Mouse (Mus musculus) G1E (cell line): Measurements from ENCODE around the gene Gspt2. TPM values are rescaled to one million over a fixed set of nuclear protein-coding genes. Genes with fewer than 3 reads are reported as not detected.

Experiments
- ATAC-seq: 2 replicates; pipeline ENCODE4 v1.8.0; 2016; ENCODE audit warnings: mild to moderate bottlenecking; ENCODE audit not compliant: insufficient number of reproducible peaks, poor library complexity, low FRiP score, severe bottlenecking; ENCODE audit errors: extremely low read depth
- DNase-seq: peaks from one replicate; pipeline ENCODE4 v3.0.0; 2012; ENCODE audit warnings: low spot score
- H3K27me3 ChIP-seq: 2 replicates; pipeline ENCODE4 v1.6.1; 2012; ENCODE audit warnings: mild to moderate bottlenecking, low read length, inconsistent platforms; ENCODE audit not compliant: insufficient read depth
- H3K36me3 ChIP-seq: replicated peaks from 2 replicates; pipeline ENCODE3; 2012; ENCODE audit warnings: mild to moderate bottlenecking, inconsistent platforms
- H3K4me1 ChIP-seq: 2 replicates; pipeline ENCODE4 v1.6.1; 2012; ENCODE audit warnings: low read depth, low read length, inconsistent platforms, mixed read lengths; ENCODE audit not compliant: insufficient read depth
- H3K4me3 ChIP-seq: 2 replicates; pipeline ENCODE4 v1.5.1; 2012; ENCODE audit warnings: low read depth, mild to moderate bottlenecking, inconsistent platforms, low read length, moderate library complexity, mixed read lengths
- H3K9me3 ChIP-seq: replicated peaks from 2 replicates; pipeline ENCODE4 v1.6.1; 2012; ENCODE audit warnings: inconsistent platforms
- CTCF ChIP-seq: IDR thresholded peaks from 2 replicates; pipeline ENCODE4 v1.5.1; 2012; ENCODE audit warnings: low read depth, low read length, inconsistent platforms, mixed read lengths
- GATA1 ChIP-seq: IDR thresholded peaks from 2 replicates; pipeline ENCODE4 v1.6.1; 2012; ENCODE audit warnings: borderline replicate concordance, low read length, inconsistent platforms, mixed read lengths
- GATA2 ChIP-seq: IDR thresholded peaks from 2 replicates; pipeline ENCODE4 v1.6.1; 2012; ENCODE audit warnings: low read depth, low read length, inconsistent platforms, borderline replicate concordance
- POLR2AphosphoS5 ChIP-seq: IDR thresholded peaks from 2 replicates; pipeline ENCODE4 v1.6.1; 2012; ENCODE audit warnings: low read depth, low read length, inconsistent platforms; ENCODE audit not compliant: insufficient replicate concordance
- TAL1 ChIP-seq: conservative IDR thresholded peaks from 2 replicates; pipeline ENCODE4 v1.6.1; 2012; ENCODE audit warnings: low read depth, low read length, inconsistent platforms, mixed read lengths
- polyA plus RNA-seq: library from polyadenylated mRNA; stranded (reverse); fragments of >175 nt; gene quantifications from 2 replicates; pipeline ENCODE4 v1.2.3, GENCODE M21; 2012
- total RNA-seq, 2 experiments: library from RNA; stranded (forward) in 1 of 2; stranded (reverse) in 1 of 2; fragments of 200-1000 nt in 1 of 2; fragments of >200 nt in 1 of 2; fragmentation: Nextera tagmentation in 1 of 2; gene quantifications; 2 replicates each; pipeline ENCODE4 v1.2.3; 2014 to 2017

Gspt2 gene
- not detected in 2 replicates for total RNA-seq (2014; fragmentation: Nextera tagmentation)
- total RNA-seq (2017), result not detected in 2 replicates
- not detected in 2 replicates for polyA plus RNA-seq

- TF ChIP-seq CTCF (no peak), POLR2AphosphoS5 (no peak), GATA2 (no peak), TAL1 (no peak), GATA1 (no peak)
- ATAC-seq, result no peak
- Histone ChIP-seq H3K4me3 (no peak within 1 kb of the TSS), H3K27me3 (no peaks in the 10 kb centered on the region; the same call in 1 of the 2 replicates), H3K9me3 (no peaks in the 10 kb centered on the region), H3K4me1 (no peaks in the 10 kb centered on the region), H3K36me3 (no peaks in the 10 kb centered on the region)
- no peak for DNase-seq
Observed at GRCm38 (mm10) chrX:94635961-94636563, at the start of gene Gspt2. Gspt2 (plus strand) TSS chrX:94636069.

DNA sequence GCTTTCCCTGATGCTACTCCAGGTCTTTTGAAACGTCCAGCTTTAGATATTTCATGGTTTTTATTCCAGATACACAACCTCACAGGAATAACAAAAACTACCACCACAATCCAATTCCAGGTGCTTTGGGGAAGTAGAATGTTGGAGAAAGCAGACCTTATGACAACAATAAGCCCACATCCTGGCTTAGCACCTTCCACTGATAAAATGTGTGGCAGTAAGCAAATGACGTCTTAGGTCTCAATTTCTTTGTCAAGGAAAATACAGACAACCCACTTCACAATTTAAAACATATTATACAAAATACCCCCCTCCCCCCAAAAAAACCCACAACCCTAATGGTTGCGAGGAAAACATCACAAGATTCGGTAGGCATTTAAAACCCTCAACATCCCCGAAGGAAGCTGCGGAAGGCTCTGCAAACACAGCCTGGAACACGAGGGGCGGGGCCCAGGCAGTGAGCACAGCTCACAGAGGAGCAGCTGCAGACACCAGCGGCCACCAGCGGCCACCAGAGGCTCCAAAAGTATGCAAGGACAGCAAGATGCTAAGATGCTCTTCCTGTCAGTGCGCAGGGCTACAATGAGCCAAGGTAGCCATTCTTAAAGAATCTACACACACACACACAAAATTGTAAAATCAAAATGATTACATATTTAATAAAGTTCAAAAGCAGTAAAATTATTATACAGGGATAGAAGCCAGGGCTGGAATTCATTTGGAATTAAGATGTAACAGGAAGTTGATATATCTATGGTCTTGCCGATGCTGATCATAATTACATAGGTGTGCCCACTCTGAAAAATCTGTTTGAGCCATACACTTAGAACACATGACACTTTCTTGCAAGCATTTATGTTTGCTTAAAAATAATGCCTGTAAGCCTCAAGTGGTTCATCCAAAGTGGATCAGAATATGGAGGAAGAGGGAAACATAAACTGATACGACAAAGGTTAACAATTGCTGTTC is 10.8 kb upstream of the Gspt2 start:
- ATAC-seq (no peak), DNase-seq (no peak)
- Histone ChIP-seq H3K4me1 (no peaks in the 10 kb centered on the region), H3K27me3 (no peaks in the 10 kb centered on the region), H3K9me3 (no peaks in the 10 kb centered on the region), H3K36me3 (no peaks in the 10 kb centered on the region), H3K4me3 (no peak overlapping the region)
- TF ChIP-seq POLR2AphosphoS5, result no peak

GRCm38 (mm10) chrX:94636911-94637310 is 1.0 kb downstream of the Gspt2 start:
- Histone ChIP-seq H3K9me3 (no peaks in the 10 kb centered on the region), H3K36me3 (no peaks in the 10 kb centered on the region), H3K4me3 (no peak overlapping the region), H3K4me1 (no peaks in the 10 kb centered on the region), H3K27me3 (no peaks in the 10 kb centered on the region; the same call in 1 of the 2 replicates)
- DNase-seq (no peak), ATAC-seq (no peak)
- no peak for TF ChIP-seq CTCF
- no peak for TF ChIP-seq GATA2
- no peak for TF ChIP-seq TAL1
- TF ChIP-seq POLR2AphosphoS5, result no peak
- no peak for TF ChIP-seq GATA1

GRCm38 (mm10) chrX:94648541-94648940 is 12.7 kb downstream of the Gspt2 start:
- H3K36me3 ChIP-seq, result no peaks in the 10 kb centered on the region
- H3K9me3 ChIP-seq, result no peaks in the 10 kb centered on the region
- ATAC-seq (no peak), DNase-seq (no peak)
- no peak overlapping the region for H3K4me3 ChIP-seq
- H3K27me3 ChIP-seq, result no peaks in the 10 kb centered on the region
- no peak for TF ChIP-seq TAL1
- no peak for TF ChIP-seq GATA2
- no peak for TF ChIP-seq CTCF
- no peak for TF ChIP-seq GATA1
- TF ChIP-seq POLR2AphosphoS5, result no peak
- no peaks in the 10 kb centered on the region for H3K4me1 ChIP-seq

DNA sequence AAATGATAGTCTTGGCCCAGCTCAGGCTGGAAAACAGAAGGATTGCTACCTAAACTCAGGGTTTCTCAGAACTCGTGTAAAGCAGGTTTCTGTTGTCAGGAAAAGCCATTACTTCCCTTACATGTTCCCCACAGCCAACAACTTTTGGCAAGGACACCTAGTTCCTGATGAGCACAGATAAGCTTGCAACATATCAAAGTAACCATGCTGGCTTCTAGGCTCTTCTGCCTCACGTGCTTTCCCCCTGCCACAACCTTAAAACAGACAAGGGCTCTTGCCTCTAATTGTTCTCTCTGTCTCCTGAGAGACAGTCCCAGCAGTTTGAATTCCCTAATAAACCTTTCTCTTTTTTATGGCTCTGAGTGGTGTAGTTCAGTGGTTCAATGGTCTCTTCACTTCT is 21.9 kb downstream of the Gspt2 start:
- TF ChIP-seq TAL1 (no peak), GATA2 (no peak), GATA1 (no peak), CTCF (no peak), POLR2AphosphoS5 (no peak)
- Histone ChIP-seq H3K27me3 (no peaks in the 10 kb centered on the region), H3K36me3 (no peaks in the 10 kb centered on the region), H3K4me1 (no peaks in the 10 kb centered on the region), H3K4me3 (no peak overlapping the region), H3K9me3 (no peaks in the 10 kb centered on the region)
- no peak for DNase-seq
- ATAC-seq, result no peak

DNA sequence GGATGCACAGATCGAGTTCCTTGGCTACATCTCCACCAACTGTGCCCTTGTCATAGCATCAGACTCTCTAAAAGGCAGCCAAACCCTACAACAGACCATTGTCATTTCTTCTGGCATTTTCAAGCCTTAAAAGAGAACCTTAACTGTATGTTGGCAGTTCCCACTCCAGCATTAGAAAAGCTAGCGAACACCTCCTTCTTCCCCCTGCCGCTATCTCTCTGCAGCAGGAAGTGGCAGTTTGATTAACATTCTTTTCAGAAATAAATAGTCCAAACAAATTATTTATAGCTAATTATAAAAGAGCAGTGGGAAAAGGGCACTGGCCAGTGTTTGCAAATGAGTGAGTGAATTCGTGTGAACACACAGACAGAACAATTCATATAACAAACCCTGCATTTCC is 34.9 kb downstream of the Gspt2 start:
- H3K9me3 ChIP-seq, result no peaks in the 10 kb centered on the region
- ATAC-seq (no peak), DNase-seq (no peak)
- no peaks in the 10 kb centered on the region for H3K27me3 ChIP-seq
- no peaks in the 10 kb centered on the region for H3K4me1 ChIP-seq
- H3K36me3 ChIP-seq, result no peaks in the 10 kb centered on the region
- no peak overlapping the region for H3K4me3 ChIP-seq
- no peak for TF ChIP-seq POLR2AphosphoS5
- no peak for TF ChIP-seq CTCF
- no peak for TF ChIP-seq TAL1
- TF ChIP-seq GATA2, result no peak
- no peak for TF ChIP-seq GATA1
